Mouse (Mus musculus) liver, adult 2 months (tissue): Measurements from ENCODE around the gene Cyfip1.
A peak's percentile ranks its signal among the peaks of the same experiment; 100 is the strongest.

Source experiments
- CTCF ChIP-seq: fragments of 200-500 bp; IDR thresholded peaks from 2 replicates; pipeline ENCODE4 v1.5.1; 2011; ENCODE audit warnings: low read depth, low read length, control low read depth
- POLR2A ChIP-seq: fragments of 200-500 bp; IDR thresholded peaks from 2 replicates; pipeline ENCODE4 v1.6.1; 2011; ENCODE audit warnings: low read length, control low read depth; ENCODE audit not compliant: insufficient read depth; ENCODE audit errors: extremely low read depth

DNA sequence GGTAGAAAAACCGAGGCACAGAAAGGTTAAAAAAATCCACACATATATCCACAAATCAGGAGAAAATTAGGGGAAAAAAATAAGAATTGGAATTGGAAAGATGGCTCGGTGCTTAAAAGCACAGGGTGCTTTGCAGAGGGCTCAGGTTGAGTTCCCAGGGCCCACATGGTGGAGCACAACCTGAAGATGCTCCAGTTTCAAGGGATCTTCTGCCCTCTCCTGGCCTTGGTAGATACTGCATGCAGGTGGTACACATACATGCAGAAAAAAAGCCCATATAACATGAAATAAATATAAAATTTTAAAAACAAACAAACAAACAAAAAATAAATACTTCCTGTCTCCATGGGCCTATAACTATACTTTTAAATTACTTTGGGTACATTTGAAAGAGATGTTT lies 132.9 kb downstream of the Cyfip1 start:
- TF ChIP-seq CTCF (peak; percentile 22; the same call in 1 of the 2 replicates), POLR2A (no peak)
